Mouse (Mus musculus) lung, adult 2 months (tissue): ENCODE results near the gene Tgfa.

Experiments used
- CTCF ChIP-seq: fragments of 200-500 bp; IDR thresholded peaks from 2 replicates; pipeline ENCODE4 v1.5.1; 2011; ENCODE audit warnings: mild to moderate bottlenecking, low read length, control low read depth; ENCODE audit not compliant: insufficient read depth
- POLR2A ChIP-seq: fragments of 200-500 bp; IDR thresholded peaks from 2 replicates; pipeline ENCODE4 v1.6.1; 2011; ENCODE audit warnings: low read depth, mild to moderate bottlenecking, control low read depth, low read length, borderline replicate concordance; ENCODE audit errors: extremely low read depth

GRCm38 (mm10) chr6:86212871-86213640 lies 18.0 kb downstream of the Tgfa start:
- TF ChIP-seq POLR2A (no peak), CTCF (no peak)
